Mouse (Mus musculus) hindbrain, postnatal 0 days (tissue): ENCODE results near the gene Rab31. TPM values are rescaled to one million over a fixed set of nuclear protein-coding genes. Genes with fewer than 3 reads are reported as not detected.

Experiments
- ATAC-seq: fragments of 200-750 bp; cut with Nextera tagmentation; 2 replicates; pipeline ENCODE4 v1.8.0; 2017; ENCODE audit warnings: mild to moderate bottlenecking, moderate TSS enrichment, moderate library complexity
- DNase-seq: peaks from one replicate; pipeline ENCODE4 v3.0.0-alpha.2; 2015; ENCODE audit warnings: low spot score
- H3K27ac ChIP-seq: fragments of 300-500 bp; sonication (generic); 2 replicates; pipeline ENCODE4 v1.5.1; 2014; ENCODE audit warnings: mild to moderate bottlenecking
- H3K27me3 ChIP-seq: fragments of 300-500 bp; sonication (generic); 2 replicates; pipeline ENCODE4 v1.6.1; 2014; ENCODE audit warnings: low read length, mixed read lengths; ENCODE audit not compliant: insufficient read depth
- H3K36me3 ChIP-seq: fragments of 300-500 bp; sonication (generic); 2 replicates; pipeline ENCODE4 v1.6.1; 2014; ENCODE audit warnings: low read length, mixed read lengths; ENCODE audit not compliant: insufficient read depth
- H3K4me1 ChIP-seq: fragments of 300-500 bp; sonication (generic); 2 replicates; pipeline ENCODE4 v1.6.1; 2014; ENCODE audit warnings: antibody characterized with exemption, low read length, mixed read lengths; ENCODE audit not compliant: insufficient read depth
- H3K4me2 ChIP-seq: fragments of 300-500 bp; sonication (generic); 2 replicates; pipeline ENCODE4 v1.6.1; 2014; ENCODE audit warnings: low read depth, mild to moderate bottlenecking, low read length, moderate library complexity, mixed read lengths
- H3K4me3 ChIP-seq: fragments of 300-500 bp; sonication (generic); 2 replicates; pipeline ENCODE4 v1.5.1; 2014; ENCODE audit warnings: low read length
- H3K9ac ChIP-seq: fragments of 300-500 bp; sonication (generic); replicated peaks from 2 replicates; pipeline ENCODE4 v1.6.1; 2014; ENCODE audit warnings: mild to moderate bottlenecking, low read length, moderate library complexity, mixed read lengths
- H3K9me3 ChIP-seq: fragments of 300-500 bp; sonication (generic); 2 replicates; pipeline ENCODE4 v1.6.1; 2016; ENCODE audit warnings: low read length, mixed read lengths
- CTCF ChIP-seq: IDR thresholded peaks from 2 replicates; pipeline ENCODE4 v1.5.1; 2016; ENCODE audit warnings: antibody characterized with exemption, control low read depth, low read depth
- WGBS: fragments of 180-500 bp; shearing (Covaris S2); extraction: QIAGEN DNeasy Blood & Tissue Kit; methylation state at CpG from one replicate; pipeline ENCODE4 v1.1.7; 2014; 5-methylcytosine and 5-hydroxymethylcytosine counted together
- polyA plus RNA-seq: library from polyadenylated mRNA; unstranded; fragments of >200 nt; fragmentation: Nextera tagmentation; extraction: Ambion mirVana; gene quantifications from 2 replicates; pipeline ENCODE4 v1.2.1, GENCODE M21; 2015
- total RNA-seq: library from RNA; depleted of rRNA; stranded (reverse); fragments of >200 nt; gene quantifications from 2 replicates; pipeline ENCODE4 v1.2.3, GENCODE M21; 2014

Rab31 gene
- total and polyA plus RNA-seq, 2 experiments from 2014 or later = 67.2 to 88.1 TPM

DNA sequence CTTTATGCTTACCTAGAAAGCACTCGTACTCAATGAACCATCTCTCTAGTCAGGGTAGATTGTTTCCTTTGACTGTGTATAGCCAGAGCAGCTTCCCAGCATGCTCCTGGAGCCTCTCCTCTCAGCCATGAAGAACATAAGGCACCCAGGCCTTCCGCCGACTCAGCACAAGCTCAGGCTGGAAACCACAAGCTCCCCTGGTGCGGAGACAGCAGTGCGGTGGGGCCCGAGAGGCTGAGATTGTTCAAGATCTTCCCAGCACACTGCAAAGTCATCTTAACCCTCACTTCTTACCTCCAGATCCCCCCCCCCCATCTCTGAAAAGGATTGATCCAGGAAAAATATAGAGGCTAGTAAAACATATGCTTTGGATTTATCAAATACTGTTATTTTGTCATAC is 122.0 kb downstream of the Rab31 start:
- Histone ChIP-seq H3K27me3 (no peaks in the 10 kb centered on the region), H3K4me1 (no peaks in the 10 kb centered on the region), H3K4me2 (no peak overlapping the region), H3K9ac (no peak overlapping the region), H3K27ac (no peak overlapping the region), H3K36me3 (no peaks in the 10 kb centered on the region), H3K4me3 (no peak overlapping the region), H3K9me3 (no peaks in the 10 kb centered on the region)
- ATAC-seq (no peak), DNase-seq (no peak)
- 79% methylated on average over 6 of the region's 6 CpGs for WGBS
- TF ChIP-seq CTCF = no peak

DNA sequence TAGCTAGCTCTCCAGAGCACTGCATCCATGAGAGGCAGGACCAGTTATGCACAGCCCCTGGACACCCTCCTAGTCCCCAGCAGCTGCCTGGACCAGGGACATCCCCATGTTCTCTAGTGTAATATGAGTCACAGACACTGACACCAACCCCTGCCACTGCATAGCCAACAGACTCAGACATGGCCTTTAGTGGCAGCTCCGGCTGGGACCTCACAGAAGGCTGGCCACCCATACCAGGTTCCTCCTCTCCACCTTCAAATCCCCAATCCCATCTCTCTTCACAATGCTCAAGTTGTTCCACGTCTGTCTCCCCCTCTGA is 123.4 kb downstream of the Rab31 start:
- no peak for DNase-seq
- H3K9me3 ChIP-seq = no peaks in the 10 kb centered on the region

GRCm38 (mm10) chr17:65648371-65649174 is 124.0 kb downstream of the Rab31 start:
- TF ChIP-seq CTCF = no peak
- Histone ChIP-seq H3K27ac (no peak overlapping the region), H3K9ac (no peak overlapping the region), H3K9me3 (no peaks in the 10 kb centered on the region), H3K4me1 (no peaks in the 10 kb centered on the region), H3K4me3 (no peak overlapping the region), H3K36me3 (no peaks in the 10 kb centered on the region), H3K27me3 (no peaks in the 10 kb centered on the region), H3K4me2 (no peak overlapping the region)
- ATAC-seq (no peak), DNase-seq (no peak)
- WGBS = 82% methylated on average over 9 of the region's 9 CpGs

More for the DNA sequence above, 123.4 kb downstream of the Rab31 start:
- H3K36me3 ChIP-seq = no peaks in the 10 kb centered on the region
- no peak overlapping the region for H3K4me2 ChIP-seq
- no peak overlapping the region for H3K27ac ChIP-seq
- ATAC-seq = no peak
- no peak overlapping the region for H3K9ac ChIP-seq
- TF ChIP-seq CTCF = no peak
- no peak overlapping the region for H3K4me3 ChIP-seq
- H3K4me1 ChIP-seq = no peaks in the 10 kb centered on the region
- no peaks in the 10 kb centered on the region for H3K27me3 ChIP-seq
- WGBS = 94% methylated on average over 2 of the region's 2 CpGs

GRCm38 (mm10) chr17:65647961-65648360 is 124.6 kb downstream of the Rab31 start:
- 66% methylated on average over 5 of the region's 5 CpGs for WGBS
- no peak for TF ChIP-seq CTCF
- Histone ChIP-seq H3K9me3 (no peaks in the 10 kb centered on the region), H3K4me2 (no peak overlapping the region), H3K27ac (no peak overlapping the region), H3K36me3 (no peaks in the 10 kb centered on the region), H3K4me1 (no peaks in the 10 kb centered on the region), H3K9ac (no peak overlapping the region), H3K27me3 (no peaks in the 10 kb centered on the region), H3K4me3 (no peak overlapping the region)
- ATAC-seq (no peak), DNase-seq (no peak)

DNA sequence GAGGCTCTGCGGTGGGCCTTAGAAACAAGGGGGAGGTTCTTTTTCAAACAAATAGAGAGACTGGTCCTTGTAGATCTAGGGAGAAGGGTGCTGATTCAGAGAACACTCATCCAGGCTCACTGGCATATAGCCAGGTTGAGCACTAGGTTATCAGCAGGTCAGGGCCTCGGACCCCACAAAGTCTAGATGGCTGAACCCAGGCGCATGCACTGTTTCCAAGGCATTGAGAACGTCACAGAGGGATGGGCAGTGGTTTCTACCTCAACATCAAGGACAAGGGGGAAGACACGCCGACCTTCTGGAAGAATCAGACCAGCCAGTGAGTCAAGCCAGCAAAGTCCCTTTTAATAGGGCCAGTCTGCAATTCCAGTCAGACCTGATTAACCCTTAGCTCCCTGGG is 125.3 kb downstream of the Rab31 start:
- no peak overlapping the region for H3K27ac ChIP-seq
- H3K4me2 ChIP-seq = no peak overlapping the region
- DNase-seq = no peak
- H3K4me3 ChIP-seq = no peak overlapping the region
- 78% methylated on average over 6 of the region's 6 CpGs for WGBS
- H3K4me1 ChIP-seq = no peaks in the 10 kb centered on the region
- no peaks in the 10 kb centered on the region for H3K27me3 ChIP-seq
- no peaks in the 10 kb centered on the region for H3K36me3 ChIP-seq
- H3K9ac ChIP-seq = no peak overlapping the region
- no peak for TF ChIP-seq CTCF
- H3K9me3 ChIP-seq = no peaks in the 10 kb centered on the region
- ATAC-seq = no peak

GRCm38 (mm10) chr17:65643579-65643978 is 129.0 kb downstream of the Rab31 start:
- H3K4me3 ChIP-seq = no peak overlapping the region
- no peak for TF ChIP-seq CTCF
- no peak overlapping the region for H3K4me2 ChIP-seq
- DNase-seq (no peak), ATAC-seq (no peak)
- 75% methylated on average over 5 of the region's 5 CpGs for WGBS
- no peaks in the 10 kb centered on the region for H3K36me3 ChIP-seq
- H3K4me1 ChIP-seq = no peaks in the 10 kb centered on the region
- no peak overlapping the region for H3K9ac ChIP-seq
- no peaks in the 10 kb centered on the region for H3K9me3 ChIP-seq
- peak overlapping the region; percentile 70; the same call in 1 of the 2 replicates for H3K27ac ChIP-seq
- H3K27me3 ChIP-seq = no peaks in the 10 kb centered on the region

GRCm38 (mm10) chr17:65643051-65643521 is 129.5 kb downstream of the Rab31 start:
- 34% methylated on average over 10 of the region's 10 CpGs for WGBS
- peak overlapping the region; percentile 70 for H3K27ac ChIP-seq
- H3K27me3 ChIP-seq = no peaks in the 10 kb centered on the region
- H3K4me2 ChIP-seq = no peak overlapping the region; the same call in 1 of the 2 replicates
- DNase-seq = peak; percentile 66
- no peaks in the 10 kb centered on the region for H3K9me3 ChIP-seq
- H3K9ac ChIP-seq = no peak overlapping the region
- TF ChIP-seq CTCF = no peak
- no peaks in the 10 kb centered on the region for H3K36me3 ChIP-seq
- ATAC-seq = peak; percentile 67
- no peak overlapping the region for H3K4me3 ChIP-seq
- H3K4me1 ChIP-seq = no peaks in the 10 kb centered on the region
